Mouse (Mus musculus) erythroblast, embryonic 14.5 days (primary cell): Measurements from ENCODE around the gene Fam214a.

ENCODE experiments used
- GATA1 ChIP-seq: IDR thresholded peaks from 2 replicates; pipeline ENCODE4 v1.6.1; 2012; ENCODE audit warnings: low read length, inconsistent platforms, mixed read lengths
- TAL1 ChIP-seq: IDR thresholded peaks from 3 replicates; pipeline ENCODE4 v1.6.1; 2012; ENCODE audit warnings: low read length, inconsistent platforms, mixed read lengths

DNA sequence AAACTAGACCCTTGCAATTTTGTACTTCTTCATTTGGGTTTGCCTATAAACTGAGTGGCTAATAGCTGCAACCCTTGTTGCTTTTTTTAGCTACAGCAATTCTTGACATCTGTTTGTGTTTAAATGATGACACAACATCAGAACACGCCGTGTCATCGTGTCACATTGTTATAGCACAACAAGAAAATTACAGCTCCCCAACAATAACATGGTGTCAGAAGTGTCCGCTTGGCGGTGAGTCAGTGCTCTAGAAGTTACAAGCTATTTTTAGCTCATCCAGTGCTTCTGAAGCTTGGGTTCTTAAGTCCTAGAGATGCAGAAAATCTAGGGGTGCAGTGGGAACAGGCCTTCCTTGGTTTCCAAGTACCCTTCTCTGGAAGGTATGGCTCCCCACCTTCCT, 578 bp upstream of the Fam214a start:
- TF ChIP-seq TAL1 (no peak), GATA1 (no peak)
